Mouse (Mus musculus): ENCODE measurements around the gene Zmynd8. TPM values are rescaled to one million over a fixed set of nuclear protein-coding genes. Genes with fewer than 3 reads are reported as not detected.

Zmynd8 gene
- polyA plus RNA-seq (2011; ENCODE audit: insufficient read depth, insufficient read length, low read depth, missing spikeins) = 231 and 237 TPM in 2 replicates

- H3K36me3 ChIP-seq (ENCODE audit: control insufficient read depth, insufficient read depth, low read length, poor library complexity, severe bottlenecking) = no peaks in the 10 kb centered on the region
- TF ChIP-seq CTCF (IDR thresholded peaks at IDR 0.05; ENCODE audit: low read depth, low read length) (no peak), EP300 (IDR thresholded peaks at IDR 0.05; ENCODE audit: insufficient read depth, low read depth, low read length) (peak; percentile 98), POLR2A (IDR thresholded peaks at IDR 0.05; ENCODE audit: insufficient read depth, low read length) (peak; percentile 87)
- H3K4me3 ChIP-seq (ENCODE audit: low read depth, low read length) = peak within 1 kb of the TSS; percentile 85
- peak within 1 kb of the TSS; percentile 79 for H3K9ac ChIP-seq (ENCODE audit: low read depth, poor library complexity, severe bottlenecking)
- peaks cover 3% of the 10 kb centered on the region for H3K4me1 ChIP-seq (ENCODE audit: control insufficient read depth, insufficient read depth, low read length)
- no peaks in the 10 kb centered on the region for H3K9me3 ChIP-seq (replicated peaks; ENCODE audit: control insufficient read depth, insufficient read depth, low read length, poor library complexity, severe bottlenecking)
- H3K27ac ChIP-seq (ENCODE audit: insufficient read depth, low read length) = peak within 1 kb of the TSS; percentile 96
- H3K27me3 ChIP-seq (ENCODE audit: control insufficient read depth, insufficient read depth, low read length, poor library complexity, severe bottlenecking) = no peaks in the 10 kb centered on the region
These were observed at the start of gene Zmynd8 for GRCm38 (mm10) chr2:165898202-165899194. Gene Zmynd8 (minus strand): TSS chr2:165899016.

- H3K27ac ChIP-seq (ENCODE audit: insufficient read depth, low read length) = no peak overlapping the region
- H3K27me3 ChIP-seq (ENCODE audit: control insufficient read depth, insufficient read depth, low read length, poor library complexity, severe bottlenecking) = no peaks in the 10 kb centered on the region
- H3K9me3 ChIP-seq (replicated peaks; ENCODE audit: control insufficient read depth, insufficient read depth, low read length, poor library complexity, severe bottlenecking) = no peaks in the 10 kb centered on the region
- H3K36me3 ChIP-seq (ENCODE audit: control insufficient read depth, insufficient read depth, low read length, poor library complexity, severe bottlenecking) = no peaks in the 10 kb centered on the region
- no peak overlapping the region for H3K4me3 ChIP-seq (ENCODE audit: low read depth, low read length)
- no peaks in the 10 kb centered on the region for H3K4me1 ChIP-seq (ENCODE audit: control insufficient read depth, insufficient read depth, low read length)
- no peak for TF ChIP-seq POLR2A (IDR thresholded peaks at IDR 0.05; ENCODE audit: insufficient read depth, low read length)
- TF ChIP-seq EP300 (IDR thresholded peaks at IDR 0.05; ENCODE audit: insufficient read depth, low read depth, low read length) = no peak
- TF ChIP-seq CTCF (IDR thresholded peaks at IDR 0.05; ENCODE audit: low read depth, low read length) = no peak
- H3K9ac ChIP-seq (ENCODE audit: low read depth, poor library complexity, severe bottlenecking) = no peak overlapping the region
These were observed 49.2 kb upstream of the Zmynd8 start for GRCm38 (mm10) chr2:165948007-165948406.

GRCm38 (mm10) chr2:165946046-165946564 is 47.3 kb upstream of the Zmynd8 start:
- H3K4me3 ChIP-seq (ENCODE audit: low read depth, low read length) = no peak overlapping the region
- no peaks in the 10 kb centered on the region for H3K9me3 ChIP-seq (replicated peaks; ENCODE audit: control insufficient read depth, insufficient read depth, low read length, poor library complexity, severe bottlenecking)
- H3K27me3 ChIP-seq (ENCODE audit: control insufficient read depth, insufficient read depth, low read length, poor library complexity, severe bottlenecking) = no peaks in the 10 kb centered on the region
- no peak overlapping the region for H3K27ac ChIP-seq (ENCODE audit: insufficient read depth, low read length)
- no peak overlapping the region for H3K9ac ChIP-seq (ENCODE audit: low read depth, poor library complexity, severe bottlenecking)
- TF ChIP-seq POLR2A (IDR thresholded peaks at IDR 0.05; ENCODE audit: insufficient read depth, low read length) (no peak), CTCF (IDR thresholded peaks at IDR 0.05; ENCODE audit: low read depth, low read length) (no peak), EP300 (IDR thresholded peaks at IDR 0.05; ENCODE audit: insufficient read depth, low read depth, low read length) (no peak)
- H3K36me3 ChIP-seq (ENCODE audit: control insufficient read depth, insufficient read depth, low read length, poor library complexity, severe bottlenecking) = no peaks in the 10 kb centered on the region
- no peaks in the 10 kb centered on the region for H3K4me1 ChIP-seq (ENCODE audit: control insufficient read depth, insufficient read depth, low read length)

- Histone ChIP-seq H3K36me3 (ENCODE audit: control insufficient read depth, insufficient read depth, low read length, poor library complexity, severe bottlenecking) (no peaks in the 10 kb centered on the region), H3K9ac (ENCODE audit: low read depth, poor library complexity, severe bottlenecking) (no peak overlapping the region), H3K9me3 (replicated peaks; ENCODE audit: control insufficient read depth, insufficient read depth, low read length, poor library complexity, severe bottlenecking) (no peaks in the 10 kb centered on the region), H3K27ac (ENCODE audit: insufficient read depth, low read length) (no peak overlapping the region), H3K4me3 (ENCODE audit: low read depth, low read length) (no peak overlapping the region), H3K4me1 (ENCODE audit: control insufficient read depth, insufficient read depth, low read length) (no peaks in the 10 kb centered on the region), H3K27me3 (ENCODE audit: control insufficient read depth, insufficient read depth, low read length, poor library complexity, severe bottlenecking) (no peaks in the 10 kb centered on the region)
- TF ChIP-seq POLR2A (IDR thresholded peaks at IDR 0.05; ENCODE audit: insufficient read depth, low read length) (no peak), CTCF (IDR thresholded peaks at IDR 0.05; ENCODE audit: low read depth, low read length) (no peak), EP300 (IDR thresholded peaks at IDR 0.05; ENCODE audit: insufficient read depth, low read depth, low read length) (no peak)
These were observed 45.9 kb upstream of the Zmynd8 start for GRCm38 (mm10) chr2:165944576-165945351.

GRCm38 (mm10) chr2:165943113-165943512 is 44.3 kb upstream of the Zmynd8 start:
- Histone ChIP-seq H3K9ac (ENCODE audit: low read depth, poor library complexity, severe bottlenecking) (no peak overlapping the region), H3K27ac (ENCODE audit: insufficient read depth, low read length) (no peak overlapping the region), H3K27me3 (ENCODE audit: control insufficient read depth, insufficient read depth, low read length, poor library complexity, severe bottlenecking) (no peaks in the 10 kb centered on the region), H3K36me3 (ENCODE audit: control insufficient read depth, insufficient read depth, low read length, poor library complexity, severe bottlenecking) (no peaks in the 10 kb centered on the region), H3K4me1 (ENCODE audit: control insufficient read depth, insufficient read depth, low read length) (no peaks in the 10 kb centered on the region), H3K4me3 (ENCODE audit: low read depth, low read length) (no peak overlapping the region), H3K9me3 (replicated peaks; ENCODE audit: control insufficient read depth, insufficient read depth, low read length, poor library complexity, severe bottlenecking) (no peaks in the 10 kb centered on the region)
- TF ChIP-seq CTCF (IDR thresholded peaks at IDR 0.05; ENCODE audit: low read depth, low read length) (no peak), POLR2A (IDR thresholded peaks at IDR 0.05; ENCODE audit: insufficient read depth, low read length) (no peak)
